Mouse (Mus musculus) olfactory bulb, adult 2 months (tissue): ENCODE measurements around the gene Zscan10. TPM values are rescaled to one million over a fixed set of nuclear protein-coding genes. Genes with fewer than 3 reads are reported as not detected.

Source experiments
- H3K27ac ChIP-seq: fragments of 200-500 bp; 2 replicates; pipeline ENCODE4 v1.5.1; 2012; ENCODE audit warnings: low read depth, low read length; ENCODE audit not compliant: insufficient read depth
- H3K4me1 ChIP-seq: fragments of 200-500 bp; 2 replicates; pipeline ENCODE4 v1.6.1; 2012; ENCODE audit warnings: low read length; ENCODE audit not compliant: control insufficient read depth, insufficient read depth
- H3K4me3 ChIP-seq: fragments of 200-500 bp; 2 replicates; pipeline ENCODE4 v1.5.1; 2012; ENCODE audit warnings: mild to moderate bottlenecking, low read depth, low read length, moderate library complexity; ENCODE audit not compliant: insufficient read depth
- CTCF ChIP-seq: fragments of 200-500 bp; IDR thresholded peaks from 2 replicates; pipeline ENCODE4 v1.5.1; 2012; ENCODE audit warnings: low read depth, mild to moderate bottlenecking, low read length, moderate library complexity; ENCODE audit not compliant: insufficient read depth
- POLR2A ChIP-seq: fragments of 200-500 bp; IDR thresholded peaks from 2 replicates; pipeline ENCODE4 v1.6.1; 2012; ENCODE audit warnings: mild to moderate bottlenecking, low read depth, low read length, moderate library complexity; ENCODE audit not compliant: insufficient read depth
- WGBS: fragments of 180-500 bp; shearing (Covaris S2); methylation state at CpG from one replicate; pipeline ENCODE4 v1.1.7; 2018; 5-methylcytosine and 5-hydroxymethylcytosine counted together
- polyA plus RNA-seq: library from polyadenylated mRNA; stranded (reverse); fragments of >200 nt; gene quantifications from 2 replicates; pipeline ENCODE4 v1.2.4, GENCODE M21; 2012; ENCODE audit warnings: low replicate concordance; ENCODE audit not compliant: missing spikeins, insufficient read depth, insufficient read length

Gene Zscan10
- not detected in 2 replicates for polyA plus RNA-seq

DNA sequence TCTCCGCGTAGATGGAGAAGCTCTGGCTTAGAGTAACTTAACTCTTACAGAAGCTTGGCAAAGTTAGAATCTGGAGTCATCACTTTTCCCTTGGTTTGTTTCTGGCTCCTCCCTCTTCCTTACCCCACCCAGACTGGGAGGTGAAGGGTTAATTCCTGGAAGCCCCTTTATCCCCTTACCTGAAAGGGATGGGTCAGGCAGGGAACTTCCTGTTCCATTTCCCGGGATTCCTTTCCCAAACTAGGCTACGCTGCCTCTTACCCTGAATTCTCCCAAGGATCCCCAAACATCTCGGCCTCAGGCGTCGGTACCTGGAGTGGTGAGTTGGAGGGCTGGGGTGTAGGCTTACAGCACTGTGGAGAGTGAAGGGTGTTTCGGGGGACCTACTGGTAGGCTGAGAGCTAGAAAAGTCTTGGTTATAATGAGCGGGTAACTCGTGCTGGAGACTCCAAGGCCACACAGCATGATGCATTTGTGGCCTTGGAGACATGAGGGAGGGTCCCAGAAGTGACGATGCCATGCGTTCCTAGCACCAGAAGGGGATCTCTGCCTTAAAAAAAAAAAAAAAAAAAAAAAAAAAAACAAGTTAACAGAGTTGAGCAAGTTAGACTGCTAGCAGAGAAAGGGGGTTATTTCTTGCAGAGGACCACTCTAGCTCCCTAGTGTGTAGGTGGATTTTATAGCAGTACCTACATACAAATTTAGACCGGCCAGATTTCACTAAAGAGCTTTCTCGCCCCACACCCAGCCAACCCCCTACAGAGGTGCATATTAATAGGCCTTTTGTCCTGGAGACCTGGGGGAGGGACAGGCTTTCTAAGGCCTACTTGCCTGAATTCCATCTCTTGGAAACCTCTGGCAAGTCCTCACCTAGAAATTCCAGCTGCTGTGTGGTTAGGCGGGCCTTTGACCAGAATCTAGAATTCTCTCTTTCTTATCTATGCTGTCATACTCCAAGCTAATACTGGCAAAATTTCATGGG, at the start of gene Zscan10:
Gene Zscan10 (plus strand): TSS at position 216 of the 982 bp plus-strand sequence.
- no peak for TF ChIP-seq POLR2A
- no peak for TF ChIP-seq CTCF
- peaks cover 6% of the 10 kb centered on the region for H3K4me1 ChIP-seq
- H3K27ac ChIP-seq: no peak within 1 kb of the TSS
- H3K4me3 ChIP-seq: no peak within 1 kb of the TSS
- WGBS: 67% methylated on average over 15 of the region's 15 CpGs

DNA sequence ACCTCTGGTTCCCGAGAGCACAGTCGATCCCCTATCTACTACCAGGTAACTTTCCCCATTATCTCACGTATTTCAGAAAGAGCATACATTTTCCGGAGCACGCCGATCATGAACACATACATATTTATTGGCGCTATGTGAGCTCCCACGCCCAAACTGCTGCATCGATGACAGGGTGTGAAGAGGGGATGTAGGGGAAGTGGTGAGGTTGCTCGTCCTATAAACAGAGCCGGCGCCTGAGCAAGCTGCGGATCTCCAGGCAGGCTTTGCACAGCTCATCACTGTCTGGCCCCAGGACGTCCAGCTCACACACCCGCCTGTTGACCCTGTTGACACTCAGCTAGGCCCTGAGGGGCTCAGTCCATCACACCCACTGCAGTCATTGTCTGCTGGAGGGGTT, 49.8 kb upstream of the Zscan10 start:
- peak overlapping the region; percentile 95 for H3K4me3 ChIP-seq
- under 1% methylated on average over 15 of the region's 15 CpGs for WGBS
- peaks cover 3% of the 10 kb centered on the region; the same call in 1 of the 2 replicates for H3K4me1 ChIP-seq
- TF ChIP-seq CTCF (no peak), POLR2A (no peak)
- H3K27ac ChIP-seq: peak overlapping the region; percentile 62

GRCm38 (mm10) chr17:23551416-23551815, 49.2 kb upstream of the Zscan10 start:
- Histone ChIP-seq H3K4me1 (peaks cover 3% of the 10 kb centered on the region; the same call in 1 of the 2 replicates), H3K4me3 (0 out of 2 replicates have a peak overlapping the region, but pooled peaks have one; percentile 95), H3K27ac (peak overlapping the region; percentile 62; the same call in 1 of the 2 replicates)
- no peak for TF ChIP-seq POLR2A
- no peak for TF ChIP-seq CTCF

DNA sequence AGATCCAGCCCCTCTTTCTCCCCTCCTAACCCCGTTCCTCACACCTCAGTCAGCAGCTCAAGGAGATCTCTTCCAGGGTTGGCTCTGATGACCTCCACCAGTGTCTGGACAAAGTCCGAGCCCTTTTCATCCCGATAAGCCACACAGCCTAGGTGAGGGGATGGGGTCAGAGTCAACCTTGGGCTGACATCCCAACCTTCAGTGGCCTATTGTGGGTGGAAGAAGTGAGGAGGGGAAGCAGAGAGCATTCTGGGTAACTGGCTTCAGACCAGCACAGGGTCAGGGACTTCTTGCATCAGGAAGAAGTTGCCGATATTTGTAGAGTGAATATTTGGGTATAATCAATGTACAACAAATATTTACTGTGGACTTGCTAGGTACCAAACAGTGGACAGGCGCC, 48.7 kb upstream of the Zscan10 start:
- Histone ChIP-seq H3K4me3 (no peak overlapping the region), H3K4me1 (peaks cover 3% of the 10 kb centered on the region; the same call in 1 of the 2 replicates), H3K27ac (no peak overlapping the region; the same call in 1 of the 2 replicates)
- TF ChIP-seq CTCF: no peak
- TF ChIP-seq POLR2A: no peak
- WGBS: 65% methylated on average over 5 of the region's 5 CpGs

GRCm38 (mm10) chr17:23552896-23553633, 47.6 kb upstream of the Zscan10 start:
- 86% methylated on average over 8 of the region's 8 CpGs for WGBS
- Histone ChIP-seq H3K4me3 (no peak overlapping the region), H3K4me1 (peaks cover 3% of the 10 kb centered on the region; the same call in 1 of the 2 replicates), H3K27ac (no peak overlapping the region)
- TF ChIP-seq POLR2A (no peak), CTCF (no peak)

- peaks cover 3% of the 10 kb centered on the region; the same call in 1 of the 2 replicates for H3K4me1 ChIP-seq
- no peak overlapping the region for H3K27ac ChIP-seq
- no peak overlapping the region for H3K4me3 ChIP-seq
- TF ChIP-seq CTCF (no peak), POLR2A (no peak)
- 72% methylated on average over 1 of the region's 1 CpGs for WGBS
These were observed 47.0 kb upstream of the Zscan10 start for GRCm38 (mm10) chr17:23553634-23554120.

DNA sequence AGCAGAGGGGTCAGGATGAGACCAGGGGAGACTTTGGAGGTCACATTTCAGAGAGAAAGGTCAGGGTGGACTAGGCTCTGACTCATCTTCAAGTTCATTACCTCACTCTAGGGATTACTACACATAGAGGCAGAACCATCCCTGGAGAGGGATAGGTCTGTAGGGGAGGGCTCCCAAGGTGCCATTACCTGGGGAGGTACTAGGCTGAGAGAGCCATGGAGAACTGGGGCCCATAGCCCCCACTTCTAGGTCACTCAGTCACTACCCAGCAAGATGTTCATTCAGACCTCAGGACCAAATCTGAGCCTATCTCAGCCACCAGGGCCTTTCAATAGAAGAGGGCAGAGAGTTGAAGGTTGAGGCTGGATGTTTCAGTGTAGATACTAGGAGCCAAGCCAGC, 46.3 kb upstream of the Zscan10 start:
- peaks cover 3% of the 10 kb centered on the region; the same call in 1 of the 2 replicates for H3K4me1 ChIP-seq
- H3K27ac ChIP-seq: no peak overlapping the region
- no peak for TF ChIP-seq CTCF
- no peak for TF ChIP-seq POLR2A
- no peak overlapping the region for H3K4me3 ChIP-seq

DNA sequence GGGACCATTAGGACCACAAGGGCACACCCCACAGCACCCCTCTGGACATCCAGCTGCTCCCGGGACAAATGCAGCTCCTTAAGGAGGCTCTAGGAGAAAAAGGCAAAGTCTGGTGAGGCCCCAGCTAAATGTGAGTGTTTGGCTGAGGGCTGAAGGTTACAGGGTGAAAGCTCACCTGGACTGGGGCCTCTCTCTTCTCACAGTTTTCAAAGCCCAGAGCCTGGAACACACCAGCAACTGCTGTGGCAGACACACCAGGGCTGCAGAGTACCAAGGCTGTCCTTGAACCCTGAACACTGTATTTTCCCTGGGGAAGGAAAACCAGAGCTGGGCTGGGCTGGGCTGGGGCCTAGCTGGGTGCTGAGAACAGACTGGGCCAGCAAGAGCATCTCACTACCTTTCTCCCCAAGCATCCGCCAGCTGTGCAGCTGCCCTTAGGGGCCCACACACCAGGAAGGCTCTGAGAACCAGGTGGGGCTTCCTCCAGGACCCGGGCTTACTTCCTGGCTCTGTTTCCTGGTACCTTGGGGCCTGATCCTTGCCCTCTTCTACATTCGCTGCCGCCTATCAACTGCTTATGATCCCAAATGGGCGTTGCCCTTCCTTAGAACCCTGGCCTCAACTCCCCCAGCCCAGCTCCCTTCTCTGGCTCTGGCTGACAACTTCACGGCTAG, 45.3 kb upstream of the Zscan10 start:
- H3K27ac ChIP-seq: no peak overlapping the region
- TF ChIP-seq CTCF: no peak
- no peak for TF ChIP-seq POLR2A
- peaks cover 6% of the 10 kb centered on the region; the same call in 1 of the 2 replicates for H3K4me1 ChIP-seq
- 78% methylated on average over 7 of the region's 7 CpGs for WGBS
- H3K4me3 ChIP-seq: no peak overlapping the region
